In genomic region chr7:25793679-25794078, GRCm38 (mm10) we compare ENCODE assay signal across 12 mouse cellular contexts. TPM values are rescaled to one million over a fixed set of nuclear protein-coding genes. Genes with fewer than 3 reads are reported as not detected.
DNase-seq lines count a peak whose midpoint lies in the region; ATAC-seq and TF ChIP-seq lines count a peak whose summit lies in the region.
"Had no signal": no experiment of that assay in that cellular context is flagged by ENCODE, and none has a peak within 500 bp of the region (broad histone marks: within the 10 kb centered on the region; RNA-seq: fewer than 3 reads in every experiment).

No protein-coding gene starts in this region.

- H3K9me3 ChIP-seq in ES-Bruce4 (replicated peaks; ENCODE audit: control insufficient read depth, insufficient read depth, low read length, poor library complexity, severe bottlenecking): no peaks in the 10 kb centered on the region
- 0 out of 2 replicates have a peak, but pooled peaks cover 4% of the 10 kb centered on the region for H3K9me3 ChIP-seq in lung, embryonic 14.5 days (ENCODE audit: low read depth, low read length)
- peaks cover 3% of the 10 kb centered on the region; the same call in 1 of the 2 replicates for H3K9me3 ChIP-seq in forebrain, embryonic 11.5 days (ENCODE audit: control insufficient read depth, low read length)

- H3K27me3 ChIP-seq in kidney, adult 2 months (replicated peaks; ENCODE audit: control insufficient read depth, insufficient read depth, low read length): no peaks in the 10 kb centered on the region
- H3K27me3 ChIP-seq in ES-Bruce4 (ENCODE audit: control insufficient read depth, insufficient read depth, low read length, poor library complexity, severe bottlenecking): no peaks in the 10 kb centered on the region
- no peaks in the 10 kb centered on the region for H3K27me3 ChIP-seq in lung, embryonic 14.5 days (ENCODE audit: insufficient read depth, low read length)
- no peaks in the 10 kb centered on the region for H3K27me3 ChIP-seq in forebrain, embryonic 11.5 days (ENCODE audit: control insufficient read depth, insufficient read depth, low read length)

- H3K4me1 ChIP-seq in kidney, adult 2 months (ENCODE audit: control insufficient read depth, insufficient read depth, low read length): no peaks in the 10 kb centered on the region
- H3K4me1 ChIP-seq in ES-Bruce4 (ENCODE audit: control insufficient read depth, insufficient read depth, low read length): no peaks in the 10 kb centered on the region
- no peaks in the 10 kb centered on the region for H3K4me1 ChIP-seq in lung, embryonic 14.5 days (ENCODE audit: insufficient read depth)
- H3K4me1 ChIP-seq in forebrain, embryonic 11.5 days (replicated peaks; ENCODE audit: control insufficient read depth, insufficient read depth, low read length): peaks cover 2% of the 10 kb centered on the region; the same call in 1 of the 2 replicates

- H3K36me3 ChIP-seq in kidney, adult 2 months (ENCODE audit: control insufficient read depth, insufficient read depth, low read length): no peaks in the 10 kb centered on the region
- no peaks in the 10 kb centered on the region for H3K36me3 ChIP-seq in ES-Bruce4 (ENCODE audit: control insufficient read depth, insufficient read depth, low read length, poor library complexity, severe bottlenecking)
- no peaks in the 10 kb centered on the region for H3K36me3 ChIP-seq in lung, embryonic 14.5 days (ENCODE audit: insufficient read depth)
- no peaks in the 10 kb centered on the region for H3K36me3 ChIP-seq in forebrain, embryonic 11.5 days (ENCODE audit: control insufficient read depth, insufficient read depth, low read length)

- TF ChIP-seq POLR2A in kidney, adult 2 months (IDR thresholded peaks at IDR 0.05; ENCODE audit: low read depth, low read length): no peak
- no peak for TF ChIP-seq POLR2A in ES-Bruce4 (IDR thresholded peaks at IDR 0.05; ENCODE audit: insufficient read depth, low read length)

- WGBS in kidney, adult 2 months: 59% methylated on average over 3 of the region's 3 CpGs
- WGBS in lung, embryonic 14.5 days: 45% methylated on average over 3 of the region's 3 CpGs
- 48% methylated on average over 3 of the region's 3 CpGs for WGBS in forebrain, embryonic 11.5 days

- H3K27ac ChIP-seq in kidney, adult 2 months (ENCODE audit: insufficient read depth, low read depth, low read length): no peak overlapping the region
- no peak overlapping the region for H3K27ac ChIP-seq in ES-Bruce4 (ENCODE audit: insufficient read depth, low read length)
- H3K27ac ChIP-seq in lung, embryonic 14.5 days (ENCODE audit: low read depth): no peak overlapping the region
- no peak overlapping the region for H3K27ac ChIP-seq in forebrain, embryonic 11.5 days (ENCODE audit: low read depth, low read length)
- H3K27ac ChIP-seq: macrophage had no signal

- no peak overlapping the region for H3K9ac ChIP-seq in ES-Bruce4 (ENCODE audit: low read depth, poor library complexity, severe bottlenecking)
- H3K9ac ChIP-seq in lung, embryonic 14.5 days: no peak overlapping the region
- no peak overlapping the region for H3K9ac ChIP-seq in forebrain, embryonic 11.5 days (ENCODE audit: low read length)

- no peak overlapping the region for H3K4me3 ChIP-seq in kidney, adult 2 months (ENCODE audit: insufficient read depth, low read depth, low read length)
- H3K4me3 ChIP-seq in ES-Bruce4 (ENCODE audit: low read depth, low read length): no peak overlapping the region
- H3K4me3 ChIP-seq in lung, embryonic 14.5 days (ENCODE audit: low read depth, low read length): no peak overlapping the region
- H3K4me3 ChIP-seq in forebrain, embryonic 11.5 days (ENCODE audit: low read depth, low read length): no peak overlapping the region
- H3K4me3 ChIP-seq: erythroblast, embryonic 14.5 days had no signal

- DNase-seq in kidney, adult 2 months: peak; percentile 69
- no peak for DNase-seq in kidney, adult 11 months
- peak; percentile 25 to 30 for DNase-seq in B cell, adult 2 months
- no peak for DNase-seq in lung, embryonic 14.5 days
- DNase-seq in forebrain, embryonic 11.5 days (ENCODE audit: low spot score): no peak
- DNase-seq: cerebellum, postnatal 36 days; gastrocnemius, postnatal 36 days; right cerebral cortex, postnatal 14 days had no signal

- peak; percentile 18; the same call in 1 of the 2 replicates for TF ChIP-seq CTCF in kidney, adult 2 months (conservative IDR thresholded peaks at IDR 0.05; ENCODE audit: insufficient read depth, insufficient read length, low read depth, low read length)
- peak; percentile 65 for TF ChIP-seq CTCF in ES-Bruce4 (IDR thresholded peaks at IDR 0.05; ENCODE audit: low read depth, low read length)
- peak; percentile 14; the same call in 1 of the 2 replicates for TF ChIP-seq CTCF in lung, embryonic 14.5 days (IDR thresholded peaks at IDR 0.05; ENCODE audit: low read depth)

- no peak for ATAC-seq in lung, embryonic 14.5 days (ENCODE audit: insufficient read depth)
- no peak for ATAC-seq in forebrain, embryonic 11.5 days (replicated peaks; ENCODE audit: low FRiP score)
- no peak for ATAC-seq in monocyte, adult 5-6 weeks (replicated peaks; ENCODE audit: insufficient number of reproducible peaks, low FRiP score, low TSS enrichment, poor library complexity, severe bottlenecking)

- H3K4me2 ChIP-seq in lung, embryonic 14.5 days: no peak overlapping the region
- H3K4me2 ChIP-seq in forebrain, embryonic 11.5 days (ENCODE audit: low read depth, low read length, severe bottlenecking): no peak overlapping the region

- TF ChIP-seq EP300 in ES-Bruce4 (IDR thresholded peaks at IDR 0.05; ENCODE audit: insufficient read depth, low read depth, low read length): no peak

RNA-seq across cellular contexts. Expression of gene Axl, which starts 5.2 kb away (rescaled TPM):
- polyA plus RNA-seq in kidney, adult 2 months (2012; rRNA removed): 31.0 and 36.1 TPM in 2 replicates
- 16.4 and 21.5 TPM in 2 replicates for polyA plus RNA-seq in ES-Bruce4 (2011; ENCODE audit: insufficient read depth, insufficient read length, low read depth, missing spikeins)
- polyA plus RNA-seq in lung, embryonic 14.5 days (2014; fragmentation: Nextera tagmentation; extraction: Ambion mirVana): 44.1 and 46.5 TPM in 2 replicates
- polyA plus RNA-seq in forebrain, embryonic 11.5 days (2014; fragmentation: Nextera tagmentation; extraction: Ambion mirVana): 36.2 and 37.2 TPM in 2 replicates
- 4.9 to 6.4 TPM (median 5.8 TPM) in 3 replicates for total RNA-seq in monocyte, adult 5-6 weeks (2017)

RNA-seq across cellular contexts. Expression of gene Cyp2s1, which starts 23.0 kb away (rescaled TPM):
- 22.1 and 26.2 TPM in 2 replicates for polyA plus RNA-seq in kidney, adult 2 months (2012; rRNA removed)
- 2.8 and 3.1 TPM in 2 replicates for polyA plus RNA-seq in ES-Bruce4 (2011; ENCODE audit: insufficient read depth, insufficient read length, low read depth, missing spikeins)
- polyA plus RNA-seq in lung, embryonic 14.5 days (2014; fragmentation: Nextera tagmentation; extraction: Ambion mirVana): 3.2 and 3.8 TPM in 2 replicates
- 0.32 and 0.35 TPM in 2 replicates for polyA plus RNA-seq in forebrain, embryonic 11.5 days (2014; fragmentation: Nextera tagmentation; extraction: Ambion mirVana)
- not detected in 3 replicates for total RNA-seq in monocyte, adult 5-6 weeks (2017)
- polyA plus RNA-seq: erythroblast, embryonic 14.5 days had no signal

RNA-seq across cellular contexts. Expression of gene Hnrnpul1, which starts 39.1 kb away (rescaled TPM):
- 33.3 and 41.7 TPM in 2 replicates for polyA plus RNA-seq in kidney, adult 2 months (2012; rRNA removed)
- polyA plus RNA-seq in ES-Bruce4 (2011; ENCODE audit: insufficient read depth, insufficient read length, low read depth, missing spikeins): 155 and 156 TPM in 2 replicates
- polyA plus RNA-seq in lung, embryonic 14.5 days (2014; fragmentation: Nextera tagmentation; extraction: Ambion mirVana): 80.3 and 82.0 TPM in 2 replicates
- 83.8 and 87.5 TPM in 2 replicates for polyA plus RNA-seq in forebrain, embryonic 11.5 days (2014; fragmentation: Nextera tagmentation; extraction: Ambion mirVana)
- 116 to 171 TPM (median 131 TPM) in 3 replicates for total RNA-seq in monocyte, adult 5-6 weeks (2017)

Comparison
In these comparisons a context has a peak if more than half of its experiments do, and no peak if none do; other contexts are left out.
1. DNase-seq: peak in kidney, adult 2 months (single experiment) and B cell, adult 2 months (2 of 2); none in kidney, adult 11 months (single experiment), lung, embryonic 14.5 days (single experiment) and forebrain, embryonic 11.5 days (single experiment).
2. CTCF ChIP-seq: peak in every context shown above with its lines; median percentile 65 in ES-Bruce4; 18 in kidney, adult 2 months; 14 in lung, embryonic 14.5 days.